Mouse (Mus musculus): ENCODE data around the gene Aars. TPM values are rescaled to one million over a fixed set of nuclear protein-coding genes. Genes with fewer than 3 reads are reported as not detected.
"Not testable (repeated sequence)": the region's sequence is repeated elsewhere in the genome, so short reads cannot be mapped to it uniquely, and the experiment has no call there.

Aars gene
- 10 to 100 TPM; 94.3 to 95.5 TPM for total RNA-seq (2021)

DNA sequence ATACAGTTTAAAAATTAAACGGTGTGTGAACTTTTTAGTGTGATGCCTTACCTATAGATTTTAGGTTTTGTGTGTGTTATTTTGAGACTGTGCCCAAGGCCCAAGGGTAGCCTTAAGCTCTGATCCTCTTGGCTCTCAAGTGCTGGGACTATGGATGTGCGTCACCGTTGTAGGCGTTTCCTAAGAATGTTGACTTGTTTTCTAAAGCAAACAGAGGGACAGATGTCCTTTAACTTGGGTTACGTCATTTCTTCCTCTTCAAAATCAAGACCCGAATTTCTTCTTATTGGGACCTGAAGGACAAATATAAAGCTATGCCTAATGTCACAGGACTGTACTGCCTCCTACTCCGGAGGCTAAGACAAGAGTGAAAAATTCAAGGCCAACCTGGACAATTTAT lies at the start of gene Aars:
Aars (plus strand) TSS at position 229 of the 400 bp plus-strand sequence.
- intact Hi-C loops (cut with DNase I): no loop called here
- no peak for DNase-seq (ENCODE audit: low spot score in 2 of 2)

DNA sequence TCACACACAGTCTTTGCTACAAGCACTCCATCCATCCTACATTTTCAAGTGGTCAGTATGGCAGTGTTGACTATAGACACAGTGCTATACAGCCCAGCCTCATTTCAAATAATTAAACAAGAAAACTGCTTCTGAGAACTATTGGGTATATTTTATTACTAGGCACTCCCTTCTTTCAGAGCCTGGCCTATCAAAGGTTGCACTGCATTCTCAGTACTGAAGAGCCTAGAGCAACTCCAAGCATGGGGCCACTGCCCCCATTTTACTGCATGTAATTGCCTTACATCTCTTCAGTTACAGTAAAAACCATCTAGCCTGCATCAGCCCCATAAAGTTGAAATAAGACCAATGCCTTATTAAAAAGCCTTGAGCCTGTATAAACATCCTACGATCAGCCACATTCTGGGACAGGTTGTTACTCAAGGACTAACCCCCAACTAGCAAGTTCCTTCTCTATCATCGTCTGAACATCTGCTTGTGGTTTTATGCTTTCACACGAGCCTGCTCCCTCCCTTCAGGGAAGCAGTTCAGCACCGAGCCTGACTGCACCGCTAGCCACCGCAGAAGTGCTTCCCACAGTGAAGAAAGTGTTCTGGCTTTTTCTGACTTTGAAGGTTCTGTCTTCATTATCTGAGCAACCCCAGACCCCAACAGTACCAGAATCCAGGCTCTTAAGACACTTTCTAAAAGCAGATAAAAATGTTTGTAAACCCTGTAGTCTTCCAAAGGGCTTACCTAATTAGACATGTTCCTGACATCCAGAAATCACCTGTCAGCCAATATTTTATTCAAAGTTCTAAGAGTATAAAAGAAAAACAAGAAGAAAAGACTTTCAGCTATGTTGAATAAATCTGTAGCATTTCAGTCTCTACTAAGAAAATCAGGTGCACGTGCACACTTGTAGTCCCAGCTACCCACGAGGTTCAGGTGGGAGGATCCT lies 44.9 kb upstream of the Aars start:
- intact Hi-C loops (cut with DNase I): no loop called here
- DNase-seq (ENCODE audit: low spot score in 2 of 2): no peak

DNA sequence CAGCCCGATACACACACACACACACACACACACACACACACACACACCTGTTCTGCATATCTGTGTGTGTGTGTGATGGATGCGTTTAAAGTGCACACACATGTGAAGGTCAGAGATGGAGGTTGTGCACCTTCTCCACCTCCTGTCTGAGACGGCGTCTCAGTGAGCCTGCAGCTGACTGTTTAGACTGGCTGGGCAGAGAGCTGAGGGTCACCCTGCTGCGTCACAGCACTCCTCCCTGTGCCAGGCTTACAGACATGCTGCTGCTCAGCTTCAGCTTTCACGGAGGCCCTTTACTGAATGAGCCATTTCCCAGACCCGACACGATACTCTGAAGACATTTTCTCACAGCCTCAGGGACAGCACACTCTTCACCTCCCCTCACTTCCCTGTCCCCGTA lies 42.9 kb upstream of the Aars start:
- no peak for DNase-seq (ENCODE audit: low spot score in 2 of 2)
- intact Hi-C loops (cut with DNase I): no loop called here

DNA sequence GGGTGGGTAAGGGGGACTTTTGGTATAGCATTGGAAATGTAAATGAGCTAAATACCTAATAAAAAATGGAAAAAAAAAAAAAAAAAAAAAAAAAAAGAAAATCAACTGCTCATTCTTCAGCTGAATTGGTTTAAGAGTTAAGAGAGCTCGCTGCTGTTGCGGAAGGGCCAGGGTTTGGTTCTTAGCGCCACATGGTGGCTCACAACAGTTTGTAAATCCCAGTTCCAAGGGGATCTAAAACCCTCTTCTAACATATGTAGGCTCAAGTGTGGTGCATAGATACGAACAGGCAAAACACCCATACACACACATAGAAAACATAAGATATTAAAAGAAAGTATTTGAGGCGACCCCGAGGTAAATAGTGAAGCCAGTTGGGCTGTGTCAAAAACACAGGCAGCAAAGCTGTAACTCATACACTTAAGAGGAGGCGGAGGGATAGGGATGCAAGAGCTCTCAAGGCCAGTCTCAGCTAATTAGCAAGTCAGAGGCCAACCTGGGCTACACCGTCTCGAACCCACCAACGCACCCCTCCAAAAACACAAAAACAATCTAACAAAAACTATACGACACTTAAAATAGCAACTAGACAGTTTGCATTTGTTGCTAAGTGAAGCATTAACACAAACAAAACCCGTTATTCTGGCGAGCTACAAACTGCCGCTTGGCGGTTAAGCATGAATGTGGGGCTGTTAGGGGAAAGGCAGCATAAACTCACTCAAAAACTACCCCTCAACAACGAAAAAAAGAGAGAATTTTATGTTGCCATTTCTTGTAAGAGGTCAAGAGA lies 36.1 kb upstream of the Aars start:
- intact Hi-C loops (cut with DNase I): loop anchor here (1.0 to 5.0 kb wide), 3 partner anchors 30 to 151 kb away; partner anchors contain the start of genes Clec18a, Cog4, Pdpr and Sf3b3
- DNase-seq (ENCODE audit: low spot score in 2 of 2): no peak

DNA sequence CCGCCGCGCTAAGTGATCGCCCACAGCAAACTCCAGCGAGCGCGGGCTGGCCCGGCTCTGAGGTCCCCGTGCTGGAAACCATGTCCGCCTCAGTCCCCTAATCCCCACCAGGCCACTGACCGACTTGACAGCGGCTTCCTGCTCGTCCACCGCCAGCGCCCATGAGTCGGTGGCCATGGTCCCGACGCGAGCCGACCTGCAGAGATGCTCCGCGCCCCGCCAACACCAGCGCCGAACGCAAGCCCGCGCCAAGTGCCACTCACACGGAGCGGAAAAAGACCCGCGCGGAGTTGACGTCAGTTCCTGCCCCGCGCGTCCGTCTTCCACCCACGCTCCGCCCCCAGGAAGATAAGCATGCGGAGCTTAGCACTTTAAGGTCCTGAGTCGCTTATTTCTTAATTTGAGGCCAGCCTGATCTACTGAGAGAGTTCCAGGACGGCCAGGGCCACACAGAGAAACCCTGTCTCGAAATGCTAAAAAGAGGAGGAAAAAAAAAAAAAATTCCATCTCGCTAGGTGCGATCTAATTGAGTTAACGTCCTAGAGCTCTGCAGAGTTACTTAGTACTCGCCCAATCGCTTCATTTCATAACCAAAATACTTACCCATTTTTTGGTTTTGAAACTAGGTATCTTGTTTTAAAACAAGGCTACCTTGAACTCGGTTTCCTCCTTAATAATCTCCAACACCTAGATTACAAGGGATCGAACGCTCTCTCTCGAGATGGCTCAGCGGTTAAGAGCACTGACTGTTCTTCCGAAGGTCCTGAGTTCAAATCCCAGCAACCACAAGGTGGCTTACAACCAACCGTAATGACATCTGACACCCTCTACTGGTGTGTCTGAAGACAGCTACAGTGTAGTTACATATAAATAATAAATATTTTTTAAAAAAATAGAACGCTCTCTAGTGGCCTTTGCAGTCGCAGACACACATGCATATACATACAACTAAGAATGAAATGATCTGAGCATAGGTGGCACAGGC lies 35.1 kb upstream of the Aars start, which contains the start of gene Ddx19a:
Ddx19a (minus strand) TSS at position 254 of the 985 bp plus-strand sequence.
- DNase-seq (ENCODE audit: low spot score in 2 of 2): peak; percentile 92 to 95
- intact Hi-C loops (cut with DNase I): loop anchor here (1.0 to 5.0 kb wide), 3 partner anchors 29 to 152 kb away; partner anchors contain the start of genes Clec18a, Cog4, Pdpr and Sf3b3

DNA sequence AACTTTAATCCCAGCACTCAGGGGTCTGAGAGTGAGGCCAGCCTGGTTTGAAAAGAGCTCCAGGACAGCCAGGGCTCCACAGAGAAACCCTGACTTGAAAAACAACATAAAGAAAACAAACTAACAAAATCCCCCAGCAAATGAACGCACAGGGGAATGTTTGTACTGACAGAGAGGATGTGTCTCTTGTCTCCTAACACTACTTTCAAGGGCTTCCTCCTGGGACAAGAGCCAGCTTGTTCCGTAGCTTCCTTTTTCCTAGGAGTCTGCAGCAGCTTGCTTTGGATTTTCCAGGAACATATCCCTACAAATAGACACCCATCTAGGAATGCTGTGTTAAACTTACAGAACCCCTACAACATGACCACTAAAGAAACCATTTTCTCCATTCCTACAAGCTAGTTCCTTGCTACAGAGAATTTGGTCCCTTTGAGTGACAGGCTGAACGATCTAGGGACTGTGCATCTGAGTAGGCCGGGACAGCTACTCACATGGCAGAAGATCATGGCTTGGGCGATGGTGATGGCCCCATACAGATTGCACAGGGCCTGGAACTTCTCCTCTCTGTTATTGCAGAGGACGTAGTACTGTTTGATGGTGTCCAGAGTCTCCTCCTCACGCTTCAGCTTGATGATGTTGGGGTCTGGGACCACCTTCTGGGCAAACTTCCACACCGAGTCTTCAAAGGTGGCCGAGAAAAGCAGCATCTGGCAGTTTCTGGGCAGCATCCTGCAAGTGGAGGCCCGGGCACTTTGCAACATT lies 22.5 kb upstream of the Aars start:
- intact Hi-C loops (cut with DNase I); DNase-seq (ENCODE audit: low spot score in 2 of 2): not testable (repeated sequence)

DNA sequence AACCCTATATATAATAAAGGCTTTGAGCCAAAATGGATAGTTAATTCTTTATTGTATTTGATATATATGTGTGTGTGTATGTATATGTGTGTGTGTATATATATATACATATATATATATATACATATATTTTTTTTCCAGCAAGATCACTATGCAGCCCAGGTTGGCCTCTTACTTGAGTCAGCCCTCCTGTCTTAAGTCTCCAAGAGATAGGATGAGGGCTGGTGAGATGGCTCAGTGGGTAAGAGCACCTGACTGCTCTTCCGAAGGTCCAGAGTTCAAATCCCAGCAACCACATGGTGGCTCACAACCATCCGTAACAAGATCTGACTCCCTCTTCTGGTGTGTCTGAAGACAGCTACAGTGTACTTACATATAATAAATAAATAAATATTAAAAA lies 6.3 kb upstream of the Aars start:
- intact Hi-C loops (cut with DNase I): loop anchor here (1.0 kb wide), 1 partner anchor 29 kb away; the partner anchor contains the start of gene Ddx19a
- not testable (repeated sequence) for DNase-seq (ENCODE audit: low spot score in 2 of 2)

DNA sequence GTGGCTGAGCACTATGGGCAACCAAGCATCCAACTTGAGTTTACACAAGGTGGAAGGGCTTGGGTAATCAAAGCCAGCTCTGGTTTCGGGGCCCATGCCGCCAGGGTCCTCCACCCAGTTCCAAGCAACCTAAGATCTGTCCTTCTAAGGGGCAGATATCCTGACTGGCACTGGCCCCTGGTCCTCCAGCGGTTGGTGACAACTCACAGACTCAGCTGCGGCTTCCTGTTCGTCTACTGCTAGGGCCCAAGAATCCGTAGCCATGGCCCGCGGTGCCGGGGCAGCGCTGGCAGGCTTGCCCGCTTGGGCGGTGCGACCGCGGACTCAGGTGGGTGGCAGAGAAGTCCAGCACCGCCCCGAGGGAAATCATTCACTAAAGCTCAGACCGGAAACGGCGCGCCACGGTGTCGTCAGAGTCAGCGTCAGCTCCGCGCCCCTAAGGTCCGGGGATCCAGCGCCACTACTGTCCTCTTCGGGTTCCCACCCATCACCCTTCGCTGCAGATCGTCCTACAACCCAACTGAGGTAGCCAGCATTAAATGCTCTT lies 5.5 kb upstream of the Aars start:
- peak; percentile 92 to 96 for DNase-seq (ENCODE audit: low spot score in 2 of 2)
- intact Hi-C loops (cut with DNase I): loop anchor here (1.0 kb wide), 1 partner anchor 30 kb away; the partner anchor contains the start of gene Ddx19a

DNA sequence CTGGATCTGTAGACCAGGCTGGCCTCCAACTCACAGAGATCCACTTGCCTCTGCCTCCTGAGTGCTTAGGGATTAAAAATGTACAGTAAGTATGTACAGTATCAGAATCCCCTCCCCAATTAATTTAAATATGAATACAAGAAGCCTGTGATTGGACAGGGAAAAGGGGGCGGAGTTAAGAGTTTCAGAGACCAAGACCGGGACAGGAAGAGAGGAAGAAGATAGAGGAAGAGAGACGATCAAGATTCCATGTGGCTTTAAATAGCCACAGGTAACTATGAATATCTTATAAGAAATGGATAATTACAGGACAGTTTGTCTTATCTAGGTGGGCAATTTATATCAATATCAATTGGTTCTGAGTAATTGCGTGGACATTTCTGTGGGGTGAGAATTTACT lies 3.4 kb upstream of the Aars start:
- no peak for DNase-seq (ENCODE audit: low spot score in 2 of 2)
- intact Hi-C loops (cut with DNase I): no loop called here

DNA sequence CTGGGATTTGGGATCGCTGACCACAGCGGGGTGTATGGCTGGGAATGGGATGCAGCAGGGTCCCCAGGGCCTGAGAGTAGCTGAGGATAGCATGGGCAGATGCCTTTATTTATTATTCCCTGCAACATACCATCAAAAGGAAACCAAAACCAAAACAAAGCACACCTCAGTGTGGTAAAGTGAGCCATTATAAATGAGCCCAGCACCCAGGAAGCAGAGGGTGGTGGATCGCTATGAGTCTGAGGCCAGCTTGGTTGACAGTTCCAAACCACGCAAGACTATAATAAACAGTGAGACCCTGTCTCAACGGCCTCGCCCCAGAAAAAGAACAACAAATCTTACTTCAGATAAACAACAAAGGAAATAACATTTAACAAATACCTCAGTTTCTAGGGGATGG lies 2.9 kb upstream of the Aars start:
- intact Hi-C loops (cut with DNase I): no loop called here
- no peak for DNase-seq (ENCODE audit: low spot score in 2 of 2)

DNA sequence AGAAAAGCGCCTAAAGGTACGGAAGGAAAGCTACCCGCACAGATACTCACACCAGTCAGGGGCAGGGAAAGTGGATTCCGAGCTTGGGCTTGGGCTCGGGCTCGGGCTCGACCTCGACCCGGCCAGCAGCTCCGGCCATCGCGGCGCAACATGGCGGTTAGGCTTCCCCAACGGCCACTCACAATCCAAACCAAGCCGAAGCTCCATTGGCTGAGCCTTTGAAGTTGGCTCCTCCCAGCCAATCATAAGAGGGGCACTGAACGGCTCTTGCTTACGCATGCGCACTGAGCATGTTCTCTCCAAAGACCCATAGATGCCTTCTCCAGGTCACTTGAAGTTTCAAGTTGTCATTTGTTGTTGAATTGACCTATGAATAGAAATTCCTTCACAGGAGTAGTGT lies 1.4 kb upstream of the Aars start, which contains the start of gene Ddx19b:
Ddx19b (minus strand) TSS at position 180 of the 400 bp plus-strand sequence.
- intact Hi-C loops (cut with DNase I): no loop called here

DNA sequence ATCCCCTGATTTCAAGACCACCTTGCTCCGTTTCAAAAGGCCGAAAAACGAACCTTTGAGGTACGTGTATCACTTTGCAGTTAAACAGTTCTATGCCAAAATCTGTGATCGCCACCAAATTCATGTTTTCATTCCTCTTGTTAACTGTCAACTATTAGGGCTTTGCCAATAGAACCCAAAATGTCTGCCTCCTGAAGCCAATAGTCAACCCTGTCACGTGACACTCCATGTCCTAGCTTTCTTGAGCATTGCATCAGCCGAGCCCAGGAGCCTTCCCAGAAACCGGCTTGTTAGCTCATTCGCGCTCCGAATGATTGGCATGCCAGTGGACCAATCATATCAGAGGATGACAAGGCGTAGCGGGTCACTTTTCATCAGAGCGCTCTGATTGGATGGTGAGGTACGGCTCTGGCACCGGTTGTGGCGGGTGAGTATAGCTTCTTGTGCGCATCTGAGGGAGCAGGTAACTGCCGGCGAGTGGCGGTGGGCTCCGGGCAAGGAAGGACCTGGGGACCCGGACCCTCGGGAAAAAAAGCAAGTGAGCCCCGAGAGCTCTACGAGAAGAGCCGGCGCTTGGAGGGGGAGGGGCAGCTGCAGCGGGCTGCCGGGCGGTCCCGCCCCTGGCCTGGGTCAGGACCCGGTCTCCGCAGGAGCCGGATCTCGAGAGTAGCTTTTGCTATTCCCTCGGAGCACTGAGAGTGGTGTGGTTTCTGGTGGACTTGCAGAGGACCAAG lies 705 bp downstream of the Aars start:
- intact Hi-C loops (cut with DNase I): no loop called here
- peak; percentile 100 for DNase-seq (ENCODE audit: low spot score in 2 of 2)

More for the DNA sequence above, 1.4 kb upstream of the Aars start, which contains the start of gene Ddx19b:
- no peak for DNase-seq (ENCODE audit: low spot score in 2 of 2)

DNA sequence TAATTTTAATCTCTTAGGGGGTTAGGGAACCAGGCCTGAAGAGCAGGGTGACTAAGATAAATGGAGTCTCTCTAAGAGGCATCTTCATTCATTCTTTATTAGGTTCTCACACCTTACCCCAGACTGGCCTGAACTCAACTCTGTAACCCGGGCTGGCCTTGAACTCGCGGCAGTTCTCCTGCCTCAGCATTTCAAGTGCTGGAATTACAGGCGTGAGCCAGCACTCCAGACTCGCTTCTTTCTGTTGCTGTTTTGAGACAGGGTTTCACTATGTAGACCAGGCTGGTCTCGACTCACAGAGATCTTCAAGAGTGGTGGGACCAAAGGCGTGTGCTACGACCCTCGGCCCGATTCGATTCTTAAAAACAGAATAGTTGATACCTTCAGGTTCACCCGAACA lies 1.3 kb downstream of the Aars start:
- no peak for DNase-seq (ENCODE audit: low spot score in 2 of 2)
- intact Hi-C loops (cut with DNase I): no loop called here

DNA sequence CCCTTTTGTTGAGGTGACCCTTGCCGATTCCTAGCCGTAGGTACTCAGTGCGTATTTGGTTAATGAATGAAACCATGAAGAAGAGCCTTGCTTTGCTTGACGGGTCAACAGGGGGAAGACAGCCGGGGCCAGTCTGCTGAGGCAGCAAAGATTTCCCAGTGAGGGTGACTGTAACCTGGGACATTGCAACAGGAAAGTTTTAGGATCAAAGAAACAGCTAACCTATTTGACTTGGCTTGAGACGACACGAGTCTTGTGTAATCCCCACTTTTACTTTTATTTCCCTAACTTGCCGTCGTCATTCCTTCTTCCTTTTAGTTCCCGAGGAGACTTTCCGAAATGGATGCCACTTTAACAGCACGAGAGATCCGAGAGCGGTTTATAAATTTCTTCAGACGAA lies 3.6 kb downstream of the Aars start:
- intact Hi-C loops (cut with DNase I): no loop called here
- DNase-seq (ENCODE audit: low spot score in 2 of 2): no peak

DNA sequence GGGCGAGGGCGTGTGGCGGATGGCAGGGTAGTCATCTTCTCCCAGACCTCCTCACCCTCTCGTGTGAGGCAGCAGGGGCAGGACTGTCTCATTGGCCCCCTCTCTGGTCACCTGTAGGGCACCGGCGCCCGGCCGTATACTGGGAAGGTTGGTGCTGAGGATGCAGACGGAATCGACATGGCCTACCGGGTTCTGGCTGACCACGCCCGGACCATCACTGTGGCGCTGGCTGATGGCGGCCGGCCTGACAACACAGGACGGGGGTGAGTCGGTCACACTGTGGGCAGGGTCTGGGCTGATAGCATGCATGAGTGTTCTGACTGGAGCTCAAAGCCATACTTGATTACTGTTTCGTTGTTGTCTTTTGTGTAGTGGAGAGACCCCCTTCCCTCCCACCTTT lies 9.6 kb downstream of the Aars start:
- intact Hi-C loops (cut with DNase I): no loop called here
- no peak for DNase-seq (ENCODE audit: low spot score in 2 of 2)

DNA sequence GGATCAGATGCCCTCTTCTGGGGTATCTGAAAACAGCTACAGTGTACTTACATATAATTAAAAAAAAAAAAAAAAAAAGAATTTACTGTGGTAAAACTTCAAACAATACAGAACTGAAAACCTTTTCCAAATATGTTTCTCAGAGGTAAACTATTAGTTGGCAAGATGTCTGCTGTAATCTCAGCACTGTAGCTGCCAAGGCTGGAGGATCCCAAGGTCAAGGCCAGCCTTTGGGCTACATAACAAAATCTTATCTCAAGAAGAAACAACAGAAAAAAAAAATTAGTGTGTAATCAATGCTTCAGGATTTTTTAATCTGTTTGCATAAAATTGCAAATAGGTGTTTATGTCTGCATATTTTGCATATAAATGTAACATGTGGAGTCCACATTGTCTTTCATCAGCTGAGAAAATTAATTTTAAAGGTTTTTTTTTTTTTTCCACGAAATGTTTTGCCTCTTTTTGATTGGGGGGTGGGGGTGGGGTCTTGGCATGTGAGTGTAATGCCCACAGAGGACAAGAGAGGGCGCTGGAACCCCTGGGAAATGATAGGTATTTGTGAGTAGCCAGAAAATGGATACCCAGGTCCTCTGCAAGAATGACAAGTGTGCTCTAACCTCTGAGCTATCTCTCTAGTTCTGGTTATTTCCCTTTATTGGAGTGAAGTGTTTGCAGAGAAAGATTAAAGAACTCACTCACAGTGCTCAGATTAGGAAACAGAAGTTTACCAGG lies 11.2 kb downstream of the Aars start:
- no peak for DNase-seq (ENCODE audit: low spot score in 2 of 2)
- intact Hi-C loops (cut with DNase I): no loop called here

DNA sequence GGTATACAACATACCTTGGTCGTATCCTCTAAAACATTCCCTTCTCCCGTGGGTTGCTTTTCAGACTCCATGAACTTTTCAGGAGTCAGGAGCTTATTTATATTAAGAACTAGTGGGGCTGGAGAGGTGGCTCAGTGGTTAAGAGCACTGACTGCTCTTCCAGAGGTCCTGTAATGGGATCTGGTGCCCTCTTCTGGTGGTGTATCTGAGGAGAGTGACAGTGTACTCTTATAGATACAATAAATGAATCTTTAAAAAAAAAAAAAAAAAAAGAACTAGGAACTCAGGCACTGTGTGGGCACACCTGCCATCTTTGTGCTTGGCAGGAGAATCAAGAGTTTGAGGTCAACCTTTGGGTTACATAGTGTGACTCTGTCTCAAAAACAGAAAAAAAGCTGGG lies 15.8 kb downstream of the Aars start:
- no peak for DNase-seq (ENCODE audit: low spot score in 2 of 2)
- intact Hi-C loops (cut with DNase I): no loop called here
